Mouse (Mus musculus): ENCODE results near the gene Pik3r2.
"Not testable (repeated sequence)": the region's sequence is repeated elsewhere in the genome, so short reads cannot be mapped to it uniquely, and the experiment has no call there.

Pik3r2 gene

GRCm38 (mm10) chr8:70776496-70777444 lies at the start of gene Pik3r2:
Gene Pik3r2, minus strand, starts transcription at chr8:70776713.
- in situ Hi-C loops (cut with MseI, MboI) = no loop called here

DNA sequence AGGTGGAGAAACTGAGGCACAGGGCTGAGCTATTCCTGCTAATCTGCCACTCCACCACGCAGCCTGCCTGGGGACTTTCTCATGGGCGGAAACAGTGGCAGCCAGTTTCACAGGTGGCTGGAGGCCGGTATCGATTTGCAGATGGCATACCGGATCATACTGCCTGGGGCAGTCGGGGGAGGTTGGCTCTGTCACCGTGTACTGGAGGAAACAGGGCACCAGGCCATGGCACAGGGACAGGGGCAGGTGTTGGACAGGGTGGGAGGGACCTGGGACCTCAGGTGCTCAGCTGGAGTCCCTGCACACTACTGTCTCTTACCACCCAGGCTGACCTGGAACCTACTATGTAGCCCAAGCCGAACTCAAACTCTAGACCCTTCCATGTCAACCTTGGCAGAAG lies 49.3 kb upstream of the Pik3r2 start:
- in situ Hi-C loops (cut with MseI, MboI) = no loop called here

GRCm38 (mm10) chr8:70823802-70824201 lies 47.3 kb upstream of the Pik3r2 start:
- in situ Hi-C loops (cut with MseI, MboI) = no loop called here

- in situ Hi-C loops (cut with MseI, MboI) = not testable (repeated sequence)
These were observed 46.1 kb upstream of the Pik3r2 start for GRCm38 (mm10) chr8:70822594-70822993.

DNA sequence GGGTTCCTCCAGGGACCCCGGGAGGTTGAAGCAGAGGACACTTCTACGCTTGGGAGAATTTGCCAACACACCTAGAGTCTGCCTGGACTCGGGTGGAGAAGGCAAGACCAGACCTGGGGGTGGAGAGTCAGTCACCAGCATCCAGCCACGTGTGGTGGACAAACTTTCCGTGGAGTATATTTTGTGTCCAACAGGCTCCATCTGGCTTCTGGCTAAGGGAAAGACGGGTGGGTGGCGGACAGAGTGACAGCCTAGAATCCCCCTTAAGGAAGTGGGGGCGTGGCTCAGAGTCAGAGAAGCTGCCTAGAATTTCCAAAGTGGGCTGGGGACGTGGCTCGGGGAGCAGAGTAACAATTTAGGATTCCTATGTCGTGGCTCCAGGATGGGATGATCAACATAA lies 45.5 kb upstream of the Pik3r2 start:
- in situ Hi-C loops (cut with MseI, MboI) = no loop called here

- in situ Hi-C loops (cut with MseI, MboI) = no loop called here
These were observed 45.0 kb upstream of the Pik3r2 start for GRCm38 (mm10) chr8:70821399-70821962.

DNA sequence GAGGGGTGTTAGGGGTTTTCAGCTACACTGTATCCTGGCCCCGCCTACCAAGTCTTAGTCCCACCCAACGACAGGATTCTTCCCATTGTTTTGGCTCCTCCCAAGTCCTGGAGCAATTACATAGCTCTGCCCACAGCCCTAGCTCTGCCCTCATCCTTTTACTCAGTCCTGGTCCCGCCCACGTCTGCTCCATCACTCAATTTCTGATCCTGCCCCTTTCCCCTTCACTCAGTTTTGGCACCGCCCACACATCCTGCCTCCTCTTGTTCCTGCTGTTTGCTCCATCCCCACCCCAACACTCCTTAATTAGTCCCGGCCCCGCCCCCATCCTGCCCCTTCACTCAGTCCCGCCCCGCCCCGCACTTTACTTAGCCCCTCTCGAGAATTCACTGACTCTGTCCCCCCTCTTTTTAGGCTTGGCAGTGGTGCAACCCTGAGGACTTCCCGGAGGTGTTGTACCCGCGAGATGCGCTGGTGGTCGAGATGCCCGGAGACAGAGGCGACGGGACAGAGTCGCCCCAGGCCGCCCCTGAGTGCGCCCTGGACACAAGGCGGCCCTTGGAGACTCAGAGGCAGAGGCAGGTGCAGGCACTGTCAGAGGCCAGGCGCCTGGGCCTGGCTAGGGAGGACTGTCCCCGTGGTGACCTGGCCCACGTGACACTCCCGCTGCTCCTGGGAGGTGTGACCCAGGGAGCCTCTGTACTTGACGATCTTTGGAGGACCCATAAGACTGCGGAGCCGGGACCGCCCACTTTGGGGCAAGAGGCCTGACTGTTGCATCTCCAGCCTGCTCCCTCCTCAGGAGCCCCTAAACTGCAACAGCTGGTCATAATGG lies 43.8 kb upstream of the Pik3r2 start:
- in situ Hi-C loops (cut with MseI, MboI) = no loop called here

- in situ Hi-C loops (cut with MseI, MboI) = no loop called here
These were observed 40.2 kb upstream of the Pik3r2 start for GRCm38 (mm10) chr8:70816679-70817078.

- in situ Hi-C loops (cut with MseI, MboI) = no loop called here
These were observed 36.4 kb upstream of the Pik3r2 start for GRCm38 (mm10) chr8:70812885-70813284.

GRCm38 (mm10) chr8:70812055-70812454 lies 35.5 kb upstream of the Pik3r2 start:
- in situ Hi-C loops (cut with MseI, MboI) = no loop called here

DNA sequence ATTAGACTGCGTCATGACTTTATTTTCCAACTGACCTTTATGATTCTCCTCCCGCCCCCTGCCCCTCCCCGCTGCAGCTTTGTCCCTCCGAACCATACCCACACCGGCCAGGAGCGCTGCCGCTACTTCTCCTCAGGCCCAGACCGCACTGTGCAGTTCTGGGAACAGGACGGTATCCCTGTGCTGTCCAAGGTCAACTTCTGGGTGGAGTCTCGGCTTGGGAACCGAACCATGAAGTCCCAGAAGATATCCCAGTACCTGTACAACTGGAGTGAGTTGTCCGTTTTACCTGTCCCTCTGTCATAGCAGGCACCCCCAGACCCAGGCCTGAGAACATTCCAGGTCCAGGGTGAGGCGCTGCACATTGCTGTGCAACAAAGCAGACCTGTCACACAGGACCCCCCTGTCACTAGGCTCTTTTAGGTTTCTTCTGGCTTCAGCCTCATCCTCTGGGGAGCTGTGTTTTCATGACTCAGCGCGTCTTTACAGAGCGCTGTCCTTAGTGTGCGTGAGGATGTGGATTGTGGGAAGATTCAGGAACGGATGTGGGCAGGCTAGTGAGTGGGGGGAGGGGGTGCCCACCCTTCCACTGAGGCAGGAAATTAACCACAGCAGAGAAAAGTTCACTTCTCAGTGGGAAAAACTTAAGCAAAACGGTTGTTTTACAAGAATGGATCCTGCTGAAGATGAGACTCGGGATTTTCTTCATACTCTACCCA lies 34.6 kb upstream of the Pik3r2 start:
- in situ Hi-C loops (cut with MseI, MboI) = no loop called here

DNA sequence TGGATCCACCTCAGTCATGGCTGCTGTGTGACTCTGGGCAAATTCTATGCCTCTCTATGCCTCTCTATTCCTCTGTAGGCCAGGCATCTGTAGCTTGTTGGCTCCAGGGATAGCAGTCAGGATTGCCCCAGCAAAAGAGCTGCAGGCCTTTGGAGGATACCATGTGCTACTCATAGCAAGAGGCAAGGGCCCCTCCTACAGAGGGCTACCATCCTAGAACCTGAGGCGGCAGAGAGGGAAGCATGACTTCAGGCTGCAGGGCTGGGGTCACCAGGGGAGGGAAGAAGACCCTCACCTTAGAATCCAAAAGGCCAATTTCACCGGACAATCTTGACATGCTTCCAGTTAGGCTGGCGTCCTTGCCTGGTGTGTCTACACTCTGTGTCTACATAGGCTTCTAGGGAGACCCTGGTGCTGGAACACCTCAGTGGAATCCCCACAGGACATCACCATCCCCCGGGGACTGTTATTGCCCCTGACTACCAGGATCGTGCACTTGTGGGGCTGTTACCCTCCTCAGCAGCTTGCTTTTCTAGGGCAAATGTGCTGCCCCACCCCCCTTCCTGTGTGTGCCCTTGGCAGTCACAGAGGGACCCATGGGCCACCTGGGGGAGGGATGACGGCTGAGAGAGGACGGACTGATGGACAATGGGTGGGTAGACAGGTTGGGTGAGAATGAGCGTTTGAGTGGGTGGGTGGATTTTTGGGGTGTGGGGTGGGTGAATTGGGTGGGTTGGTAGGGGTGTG lies 32.6 kb upstream of the Pik3r2 start:
- in situ Hi-C loops (cut with MseI, MboI) = no loop called here

DNA sequence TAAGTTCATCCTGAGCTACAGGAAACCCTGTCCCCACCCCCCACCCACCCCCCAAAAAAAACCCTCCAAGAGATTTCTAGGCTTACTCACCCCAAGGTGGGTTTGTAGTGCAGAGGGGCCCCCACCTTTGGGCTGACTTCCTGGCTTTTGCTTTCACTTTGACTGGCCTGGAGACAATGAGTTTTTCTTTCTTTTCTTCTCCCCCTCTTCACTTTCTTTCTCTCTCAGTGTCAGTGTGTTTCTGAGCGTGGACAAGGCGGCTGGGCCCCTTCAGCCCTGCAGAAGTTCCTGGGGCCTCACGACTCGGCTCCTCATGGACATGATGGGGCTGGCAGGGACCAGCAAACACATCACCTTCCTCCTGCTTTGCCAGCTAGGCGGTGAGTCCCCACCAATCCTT lies 31.7 kb upstream of the Pik3r2 start, which contains the start of gene Il12rb1:
Gene Il12rb1, plus strand, starts transcription at position 211 of the 400 bp plus-strand sequence.
- in situ Hi-C loops (cut with MseI, MboI) = no loop called here

- in situ Hi-C loops (cut with MseI, MboI) = no loop called here
These were observed 30.8 kb upstream of the Pik3r2 start for GRCm38 (mm10) chr8:70807304-70807703.

GRCm38 (mm10) chr8:70806541-70806940 lies 30.0 kb upstream of the Pik3r2 start:
- in situ Hi-C loops (cut with MseI, MboI) = no loop called here

- in situ Hi-C loops (cut with MseI, MboI) = no loop called here
These were observed 28.1 kb upstream of the Pik3r2 start, which contains the start of gene Mast3 for GRCm38 (mm10) chr8:70804481-70805206. Gene Mast3, minus strand, starts transcription at chr8:70805054.

GRCm38 (mm10) chr8:70803761-70804480 lies 27.4 kb upstream of the Pik3r2 start:
- in situ Hi-C loops (cut with MseI, MboI) = no loop called here

DNA sequence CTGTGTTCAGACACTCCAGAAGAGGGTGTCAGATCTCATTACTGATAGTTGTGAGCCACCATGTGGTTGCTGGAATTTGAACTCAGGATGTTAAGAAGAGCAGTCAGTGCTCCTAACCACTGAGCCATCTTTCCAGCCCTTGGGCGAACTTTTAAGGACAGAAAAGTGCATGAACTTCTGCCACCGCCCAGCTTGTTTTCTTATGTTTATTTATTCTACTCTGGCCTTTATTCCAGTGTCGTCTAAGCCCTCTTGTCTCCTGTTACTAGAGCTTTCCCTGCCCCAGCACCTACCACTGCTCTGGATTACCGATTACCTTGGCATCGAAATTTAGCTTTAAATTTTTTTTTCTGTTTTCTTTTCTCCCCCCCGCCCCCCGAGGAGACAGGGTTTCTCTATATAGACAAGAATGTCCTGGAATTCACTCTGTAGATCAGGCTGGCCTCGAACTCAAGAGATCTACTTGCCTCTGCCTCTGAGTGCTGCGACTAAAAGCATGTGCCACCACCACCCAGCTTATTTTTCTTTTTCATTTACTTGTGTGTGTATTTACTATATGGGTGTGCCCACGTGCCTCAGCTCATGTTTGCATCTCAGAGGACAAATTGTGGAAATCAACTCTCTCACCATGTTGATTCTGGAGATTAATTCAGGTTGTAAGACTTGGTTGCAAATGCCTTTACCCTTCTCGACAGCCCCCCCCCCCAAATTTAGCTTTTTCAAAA lies 26.4 kb upstream of the Pik3r2 start:
- in situ Hi-C loops (cut with MseI, MboI) = no loop called here

GRCm38 (mm10) chr8:70801830-70802229 lies 25.3 kb upstream of the Pik3r2 start:
- in situ Hi-C loops (cut with MseI, MboI) = no loop called here

All from mouse trophoblast stem cell (cell line).